Mouse (Mus musculus) limb, embryonic 15.5 days (tissue): ENCODE measurements around the gene Maml2. TPM values are rescaled to one million over a fixed set of nuclear protein-coding genes. Genes with fewer than 3 reads are reported as not detected.

Source experiments
- ATAC-seq: fragments of 200-750 bp; cut with Nextera tagmentation; 2 replicates; pipeline ENCODE4 v1.8.0; 2017; ENCODE audit warnings: low read depth, moderate TSS enrichment; ENCODE audit not compliant: insufficient number of reproducible peaks, low FRiP score, low TSS enrichment
- H3K27ac ChIP-seq: fragments of 300-500 bp; sonication (generic); 2 replicates; pipeline ENCODE4 v1.5.1; 2015; ENCODE audit warnings: moderate library complexity, mild to moderate bottlenecking, inconsistent platforms
- H3K27me3 ChIP-seq: fragments of 300-500 bp; sonication (generic); 2 replicates; pipeline ENCODE4 v1.6.1; 2015; ENCODE audit warnings: inconsistent platforms
- H3K36me3 ChIP-seq: fragments of 300-500 bp; sonication (generic); 2 replicates; pipeline ENCODE4 v1.6.1; 2015; ENCODE audit warnings: inconsistent platforms
- H3K4me1 ChIP-seq: fragments of 300-500 bp; sonication (generic); 2 replicates; pipeline ENCODE4 v1.6.1; 2015; ENCODE audit warnings: inconsistent platforms
- H3K4me2 ChIP-seq: fragments of 300-500 bp; sonication (generic); 2 replicates; pipeline ENCODE4 v1.6.1; 2015; ENCODE audit warnings: mild to moderate bottlenecking, inconsistent platforms
- H3K4me3 ChIP-seq: fragments of 300-500 bp; sonication (generic); 2 replicates; pipeline ENCODE4 v1.5.1; 2015; ENCODE audit warnings: mild to moderate bottlenecking, inconsistent platforms
- H3K9ac ChIP-seq: fragments of 300-500 bp; sonication (generic); 2 replicates; pipeline ENCODE4 v1.6.1; 2015; ENCODE audit warnings: inconsistent platforms
- H3K9me3 ChIP-seq: fragments of 300-500 bp; sonication (generic); 2 replicates; pipeline ENCODE4 v1.6.1; 2016; ENCODE audit warnings: inconsistent platforms
- WGBS: fragments of 180-500 bp; shearing (Covaris S2); methylation state at CpG from one replicate; pipeline ENCODE4 v1.1.7; 2015; 5-methylcytosine and 5-hydroxymethylcytosine counted together
- polyA plus RNA-seq: library from polyadenylated mRNA; unstranded; fragments of >200 nt; fragmentation: Nextera tagmentation; extraction: Ambion mirVana; gene quantifications from 2 replicates; pipeline ENCODE4 v1.2.1, GENCODE M21; 2015

Maml2 gene
- polyA plus RNA-seq, 1 experiment from 2014 or later: 10.9 TPM

DNA sequence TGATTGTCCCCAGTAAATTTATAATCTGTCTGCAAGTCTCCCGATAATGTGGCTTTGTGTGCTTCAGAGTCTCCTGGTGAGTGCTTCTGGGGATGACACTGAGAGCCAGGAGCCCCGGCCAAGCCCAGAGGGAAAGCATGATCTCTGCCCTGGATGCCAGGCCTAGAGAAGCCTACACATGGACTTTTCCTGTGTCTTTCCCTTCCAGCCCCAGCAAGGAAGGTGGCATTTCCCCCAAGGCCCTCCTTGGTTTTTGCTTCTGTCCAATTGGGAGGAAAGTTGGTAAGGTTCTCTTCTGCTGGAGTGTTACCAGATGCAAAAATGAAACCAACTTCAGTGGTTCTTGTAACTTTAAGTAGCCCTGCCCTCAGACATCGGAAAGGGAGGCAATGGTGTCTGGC, 2.3 kb downstream of the Maml2 start:
- ATAC-seq: no peak
- peak overlapping the region; percentile 94 for H3K4me2 ChIP-seq
- no peaks in the 10 kb centered on the region for H3K36me3 ChIP-seq
- peak overlapping the region; percentile 51 for H3K4me3 ChIP-seq
- 39% methylated on average over 3 of the region's 3 CpGs for WGBS
- no peak overlapping the region for H3K9ac ChIP-seq
- H3K27me3 ChIP-seq: no peaks in the 10 kb centered on the region
- H3K27ac ChIP-seq: 0 out of 2 replicates have a peak overlapping the region, but pooled peaks have one; percentile 17
- no peaks in the 10 kb centered on the region for H3K9me3 ChIP-seq
- peaks cover 52% of the 10 kb centered on the region for H3K4me1 ChIP-seq

GRCm38 (mm10) chr9:13300891-13301782, 3.4 kb downstream of the Maml2 start:
- Histone ChIP-seq H3K9me3 (no peaks in the 10 kb centered on the region), H3K27ac (no peak overlapping the region), H3K4me2 (no peak overlapping the region), H3K36me3 (no peaks in the 10 kb centered on the region), H3K4me1 (peaks cover 50% of the 10 kb centered on the region), H3K27me3 (no peaks in the 10 kb centered on the region), H3K4me3 (no peak overlapping the region), H3K9ac (no peak overlapping the region)
- WGBS: 71% methylated on average over 9 of the region's 9 CpGs
- no peak for ATAC-seq

- Histone ChIP-seq H3K4me1 (peaks cover 51% of the 10 kb centered on the region), H3K36me3 (no peaks in the 10 kb centered on the region), H3K4me2 (no peak overlapping the region), H3K27ac (no peak overlapping the region), H3K9ac (no peak overlapping the region), H3K27me3 (no peaks in the 10 kb centered on the region), H3K9me3 (no peaks in the 10 kb centered on the region), H3K4me3 (no peak overlapping the region)
- ATAC-seq: no peak
- 54% methylated on average over 6 of the region's 6 CpGs for WGBS
Observed at GRCm38 (mm10) chr9:13302183-13302825, 4.5 kb downstream of the Maml2 start.

- no peaks in the 10 kb centered on the region for H3K27me3 ChIP-seq
- H3K4me1 ChIP-seq: peaks cover 46% of the 10 kb centered on the region
- 86% methylated on average over 5 of the region's 5 CpGs for WGBS
- no peak overlapping the region for H3K4me2 ChIP-seq
- no peaks in the 10 kb centered on the region for H3K9me3 ChIP-seq
- no peaks in the 10 kb centered on the region for H3K36me3 ChIP-seq
- no peak for ATAC-seq
- no peak overlapping the region for H3K9ac ChIP-seq
- no peak overlapping the region for H3K4me3 ChIP-seq
- no peak overlapping the region for H3K27ac ChIP-seq
Observed at GRCm38 (mm10) chr9:13303099-13303771, 5.5 kb downstream of the Maml2 start.

DNA sequence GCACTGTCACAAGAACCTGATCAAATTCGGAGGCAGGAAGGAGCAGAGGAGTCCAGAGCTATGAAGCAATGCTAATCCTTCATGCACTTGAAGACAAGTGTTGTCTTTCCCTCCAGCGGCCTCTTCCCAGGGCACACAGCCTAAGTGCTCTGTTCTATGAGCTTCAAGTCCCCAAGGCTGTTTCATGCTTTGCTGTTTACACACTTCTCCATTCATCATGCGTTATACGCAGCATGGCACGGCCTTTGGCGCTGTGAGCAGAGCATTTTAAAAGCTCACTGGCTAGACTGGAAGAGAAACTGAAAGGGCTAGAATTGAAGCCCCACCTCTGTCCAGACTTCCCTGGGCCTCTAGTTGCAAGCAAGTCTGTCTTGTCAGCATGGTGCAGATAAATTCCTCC, 6.2 kb downstream of the Maml2 start:
- H3K4me1 ChIP-seq: peaks cover 39% of the 10 kb centered on the region
- no peaks in the 10 kb centered on the region for H3K9me3 ChIP-seq
- WGBS: 60% methylated on average over 6 of the region's 6 CpGs
- no peak overlapping the region for H3K4me3 ChIP-seq
- H3K36me3 ChIP-seq: no peaks in the 10 kb centered on the region
- no peak for ATAC-seq
- no peaks in the 10 kb centered on the region for H3K27me3 ChIP-seq
- H3K4me2 ChIP-seq: no peak overlapping the region
- no peak overlapping the region for H3K9ac ChIP-seq
- H3K27ac ChIP-seq: no peak overlapping the region

- H3K27me3 ChIP-seq: no peaks in the 10 kb centered on the region
- ATAC-seq: no peak
- no peak overlapping the region for H3K4me2 ChIP-seq
- H3K27ac ChIP-seq: no peak overlapping the region
- H3K36me3 ChIP-seq: no peaks in the 10 kb centered on the region
- 87% methylated on average over 3 of the region's 3 CpGs for WGBS
- no peak overlapping the region for H3K9ac ChIP-seq
- H3K4me3 ChIP-seq: no peak overlapping the region
- H3K9me3 ChIP-seq: no peaks in the 10 kb centered on the region
- peaks cover 14% of the 10 kb centered on the region for H3K4me1 ChIP-seq
Observed at GRCm38 (mm10) chr9:13306471-13306870, 8.7 kb downstream of the Maml2 start.

DNA sequence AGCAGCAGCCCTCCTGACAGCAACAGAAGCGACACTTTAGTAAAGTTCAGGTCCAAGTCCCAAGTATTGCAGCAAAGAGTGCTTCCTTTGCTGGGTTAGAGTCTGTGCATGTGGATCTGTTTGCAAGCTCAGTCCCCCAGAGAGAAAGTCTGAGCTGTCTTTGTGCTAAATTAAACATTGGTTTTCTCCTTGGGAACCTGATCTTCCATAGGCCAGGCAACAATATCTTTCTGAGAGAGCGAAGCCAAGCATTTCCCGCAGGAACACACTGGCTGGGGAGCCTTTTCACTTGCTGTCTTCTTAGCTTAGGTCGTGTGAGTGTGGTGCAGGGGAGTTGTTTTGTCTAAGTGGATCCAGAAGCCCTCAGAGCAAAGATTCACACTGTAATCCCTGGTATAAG, 9.5 kb downstream of the Maml2 start:
- Histone ChIP-seq H3K9ac (no peak overlapping the region), H3K4me3 (no peak overlapping the region), H3K27ac (no peak overlapping the region), H3K4me1 (peaks cover 10% of the 10 kb centered on the region; the same call in 1 of the 2 replicates), H3K36me3 (no peaks in the 10 kb centered on the region), H3K9me3 (no peaks in the 10 kb centered on the region), H3K27me3 (no peaks in the 10 kb centered on the region), H3K4me2 (no peak overlapping the region)
- 50% methylated on average over 4 of the region's 4 CpGs for WGBS
- ATAC-seq: no peak

DNA sequence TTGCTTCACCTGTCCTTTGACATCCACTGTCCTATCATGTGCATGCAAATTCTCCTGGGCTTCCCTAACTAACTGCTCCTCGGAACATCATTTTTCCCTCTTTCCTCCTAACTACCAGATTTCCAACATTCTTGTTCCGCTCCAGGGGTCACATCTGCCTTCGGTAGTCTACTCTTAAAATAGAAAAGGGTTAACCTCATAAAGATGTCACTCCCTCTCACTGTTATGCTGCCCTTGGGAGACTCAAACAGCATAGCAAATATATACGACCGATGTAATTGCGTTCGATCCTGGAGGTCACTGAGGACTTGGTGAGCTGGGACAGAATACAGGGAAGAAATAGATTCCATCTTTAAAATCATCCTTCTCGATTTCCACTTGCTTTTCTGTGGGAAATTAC, 11.0 kb downstream of the Maml2 start:
- no peak for ATAC-seq
- no peak overlapping the region for H3K27ac ChIP-seq
- no peak overlapping the region for H3K4me2 ChIP-seq
- 50% methylated on average over 8 of the region's 8 CpGs for WGBS
- H3K4me3 ChIP-seq: no peak overlapping the region
- no peaks in the 10 kb centered on the region for H3K9me3 ChIP-seq
- H3K4me1 ChIP-seq: peaks cover 9% of the 10 kb centered on the region; the same call in 1 of the 2 replicates
- no peaks in the 10 kb centered on the region for H3K27me3 ChIP-seq
- no peaks in the 10 kb centered on the region for H3K36me3 ChIP-seq
- no peak overlapping the region for H3K9ac ChIP-seq

- Histone ChIP-seq H3K27ac (no peak overlapping the region), H3K4me3 (no peak overlapping the region), H3K36me3 (no peaks in the 10 kb centered on the region), H3K9ac (no peak overlapping the region), H3K4me1 (peaks cover 10% of the 10 kb centered on the region; the same call in 1 of the 2 replicates), H3K4me2 (no peak overlapping the region), H3K9me3 (no peaks in the 10 kb centered on the region), H3K27me3 (no peaks in the 10 kb centered on the region)
- 69% methylated on average over 7 of the region's 7 CpGs for WGBS
- ATAC-seq: no peak
Observed at GRCm38 (mm10) chr9:13309807-13310206, 12.1 kb downstream of the Maml2 start.

DNA sequence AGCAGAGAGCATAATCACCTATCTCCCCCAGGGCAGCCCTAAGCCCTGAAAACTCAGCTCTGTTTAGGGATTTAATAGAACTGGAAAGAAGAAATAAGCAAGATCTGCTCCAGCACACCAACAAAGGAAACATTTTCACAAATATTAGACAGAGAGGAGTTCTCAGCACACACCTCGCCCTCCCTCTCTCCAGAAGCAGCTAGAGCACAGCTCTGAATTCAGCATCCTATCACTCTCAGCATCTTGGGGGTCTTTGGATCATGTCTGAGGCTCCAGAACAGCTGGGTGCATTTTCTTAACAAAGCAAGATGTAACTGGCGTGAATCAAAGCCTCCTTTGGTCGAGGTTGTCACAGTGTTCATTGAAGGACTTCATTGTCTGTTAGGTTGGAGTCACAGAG, 12.5 kb downstream of the Maml2 start:
- H3K4me1 ChIP-seq: peaks cover 15% of the 10 kb centered on the region
- H3K4me2 ChIP-seq: no peak overlapping the region
- H3K36me3 ChIP-seq: no peaks in the 10 kb centered on the region
- no peak overlapping the region for H3K4me3 ChIP-seq
- no peaks in the 10 kb centered on the region for H3K27me3 ChIP-seq
- ATAC-seq: no peak
- no peaks in the 10 kb centered on the region for H3K9me3 ChIP-seq
- no peak overlapping the region for H3K9ac ChIP-seq
- no peak overlapping the region for H3K27ac ChIP-seq
- 83% methylated on average over 3 of the region's 3 CpGs for WGBS

GRCm38 (mm10) chr9:13311094-13311493, 13.3 kb downstream of the Maml2 start:
- no peaks in the 10 kb centered on the region for H3K27me3 ChIP-seq
- no peak for ATAC-seq
- H3K9me3 ChIP-seq: no peaks in the 10 kb centered on the region
- H3K36me3 ChIP-seq: no peaks in the 10 kb centered on the region
- H3K4me2 ChIP-seq: no peak overlapping the region
- no peak overlapping the region for H3K9ac ChIP-seq
- peaks cover 22% of the 10 kb centered on the region for H3K4me1 ChIP-seq
- H3K4me3 ChIP-seq: no peak overlapping the region
- WGBS: 44% methylated on average over 2 of the region's 2 CpGs
- H3K27ac ChIP-seq: no peak overlapping the region

- Histone ChIP-seq H3K27me3 (no peaks in the 10 kb centered on the region), H3K4me2 (no peak overlapping the region), H3K4me3 (no peak overlapping the region), H3K9me3 (no peaks in the 10 kb centered on the region), H3K27ac (no peak overlapping the region), H3K4me1 (peaks cover 17% of the 10 kb centered on the region), H3K9ac (no peak overlapping the region), H3K36me3 (no peaks in the 10 kb centered on the region)
- WGBS: 91% methylated on average over 2 of the region's 2 CpGs
- ATAC-seq: no peak
Observed at GRCm38 (mm10) chr9:13313923-13314322, 16.2 kb downstream of the Maml2 start.
